Mouse (Mus musculus): Measurements from ENCODE around the gene Agtpbp1. TPM values are rescaled to one million over a fixed set of nuclear protein-coding genes. Genes with fewer than 3 reads are reported as not detected.

Agtpbp1 gene
- total and polyA plus RNA-seq, 3 experiments, result 6.1 to 118 (median 73.3) TPM

GRCm38 (mm10) chr13:59453582-59453981 is 131.4 kb downstream of the Agtpbp1 start:
- DNase-seq (ENCODE audit: low spot score) (no peak), ATAC-seq (ENCODE audit: extremely low read depth, insufficient number of reproducible peaks, low FRiP score, poor library complexity, severe bottlenecking) (no peak)
- Histone ChIP-seq H3K36me3 (replicated peaks) (peaks cover 95% of the 10 kb centered on the region), H3K9me3 (replicated peaks) (no peaks in the 10 kb centered on the region), H3K27me3 (ENCODE audit: insufficient read depth, low read length) (no peaks in the 10 kb centered on the region), H3K4me3 (ENCODE audit: low read depth, low read length) (no peak overlapping the region), H3K4me1 (ENCODE audit: insufficient read depth, low read depth, low read length) (no peaks in the 10 kb centered on the region)
- TF ChIP-seq GATA2 (IDR thresholded peaks at IDR 0.05; ENCODE audit: borderline replicate concordance, low read depth, low read length) (no peak), TAL1 (conservative IDR thresholded peaks at IDR 0.05; ENCODE audit: low read depth, low read length) (no peak), CTCF (IDR thresholded peaks at IDR 0.05; ENCODE audit: low read depth, low read length) (no peak), POLR2AphosphoS5 (IDR thresholded peaks at IDR 0.05; ENCODE audit: insufficient replicate concordance, low read depth, low read length) (no peak)

DNA sequence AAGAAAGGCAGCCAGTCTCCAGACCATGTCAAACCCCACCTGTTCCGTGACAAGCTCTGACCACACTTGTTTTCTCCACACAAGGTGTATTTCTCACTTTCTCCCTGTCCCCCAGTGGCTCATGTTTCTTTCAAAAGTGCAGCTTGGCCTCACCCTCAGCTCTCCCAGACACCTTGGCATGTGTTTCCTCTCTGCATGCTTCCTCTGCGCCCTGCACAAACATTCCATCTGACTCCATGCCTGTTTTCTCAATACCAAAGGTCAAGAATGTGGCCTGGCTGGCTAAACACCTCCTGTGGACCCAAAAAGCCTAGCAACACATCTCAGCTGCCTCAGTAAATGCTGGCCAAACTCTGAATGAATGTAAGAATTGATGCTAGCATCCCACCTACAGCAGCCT is 132.0 kb downstream of the Agtpbp1 start:
- no peaks in the 10 kb centered on the region for H3K9me3 ChIP-seq (replicated peaks)
- ATAC-seq (ENCODE audit: extremely low read depth, insufficient number of reproducible peaks, low FRiP score, poor library complexity, severe bottlenecking), result no peak

GRCm38 (mm10) chr13:59450840-59451239 is 134.2 kb downstream of the Agtpbp1 start:
- H3K4me1 ChIP-seq (ENCODE audit: insufficient read depth, low read depth, low read length), result no peaks in the 10 kb centered on the region
- no peak for ATAC-seq (ENCODE audit: extremely low read depth, insufficient number of reproducible peaks, low FRiP score, poor library complexity, severe bottlenecking)
- no peak for TF ChIP-seq POLR2AphosphoS5 (IDR thresholded peaks at IDR 0.05; ENCODE audit: insufficient replicate concordance, low read depth, low read length)
- no peak for TF ChIP-seq GATA2 (IDR thresholded peaks at IDR 0.05; ENCODE audit: borderline replicate concordance, low read depth, low read length)
- no peak for TF ChIP-seq GATA1 (IDR thresholded peaks at IDR 0.05; ENCODE audit: borderline replicate concordance, low read length)
- peaks cover 90% of the 10 kb centered on the region for H3K36me3 ChIP-seq (replicated peaks)
- DNase-seq (ENCODE audit: low spot score), result no peak
- no peaks in the 10 kb centered on the region for H3K9me3 ChIP-seq (replicated peaks)
- H3K4me3 ChIP-seq (ENCODE audit: low read depth, low read length), result no peak overlapping the region
- no peaks in the 10 kb centered on the region for H3K27me3 ChIP-seq (ENCODE audit: insufficient read depth, low read length)

More for the DNA sequence above, 132.0 kb downstream of the Agtpbp1 start:
- no peak for DNase-seq (ENCODE audit: low spot score)
- no peak overlapping the region for H3K4me3 ChIP-seq (ENCODE audit: low read depth, low read length)
- no peaks in the 10 kb centered on the region for H3K27me3 ChIP-seq (ENCODE audit: insufficient read depth, low read length)
- TF ChIP-seq POLR2AphosphoS5 (IDR thresholded peaks at IDR 0.05; ENCODE audit: insufficient replicate concordance, low read depth, low read length) (no peak), GATA1 (IDR thresholded peaks at IDR 0.05; ENCODE audit: borderline replicate concordance, low read length) (no peak)
- H3K36me3 ChIP-seq (replicated peaks), result peaks cover 95% of the 10 kb centered on the region
- H3K4me1 ChIP-seq (ENCODE audit: insufficient read depth, low read depth, low read length), result no peaks in the 10 kb centered on the region

- H3K36me3 ChIP-seq (replicated peaks), result peaks cover 66% of the 10 kb centered on the region
- DNase-seq (ENCODE audit: low spot score) (no peak), ATAC-seq (ENCODE audit: extremely low read depth, insufficient number of reproducible peaks, low FRiP score, poor library complexity, severe bottlenecking) (no peak)
- H3K27me3 ChIP-seq (ENCODE audit: insufficient read depth, low read length), result no peaks in the 10 kb centered on the region
- H3K9me3 ChIP-seq (replicated peaks), result no peaks in the 10 kb centered on the region
- no peaks in the 10 kb centered on the region for H3K4me1 ChIP-seq (ENCODE audit: insufficient read depth, low read depth, low read length)
- TF ChIP-seq POLR2AphosphoS5 (IDR thresholded peaks at IDR 0.05; ENCODE audit: insufficient replicate concordance, low read depth, low read length) (no peak), GATA2 (IDR thresholded peaks at IDR 0.05; ENCODE audit: borderline replicate concordance, low read depth, low read length) (no peak), GATA1 (IDR thresholded peaks at IDR 0.05; ENCODE audit: borderline replicate concordance, low read length) (no peak), TAL1 (conservative IDR thresholded peaks at IDR 0.05; ENCODE audit: low read depth, low read length) (no peak), CTCF (IDR thresholded peaks at IDR 0.05; ENCODE audit: low read depth, low read length) (no peak)
- no peak overlapping the region for H3K4me3 ChIP-seq (ENCODE audit: low read depth, low read length)
Observed at GRCm38 (mm10) chr13:59447130-59447529, 137.9 kb downstream of the Agtpbp1 start.

GRCm38 (mm10) chr13:59445179-59445578 is 139.8 kb downstream of the Agtpbp1 start:
- DNase-seq (ENCODE audit: low spot score) (no peak), ATAC-seq (ENCODE audit: extremely low read depth, insufficient number of reproducible peaks, low FRiP score, poor library complexity, severe bottlenecking) (no peak)
- Histone ChIP-seq H3K36me3 (replicated peaks) (peaks cover 47% of the 10 kb centered on the region), H3K4me1 (ENCODE audit: insufficient read depth, low read depth, low read length) (no peaks in the 10 kb centered on the region), H3K27me3 (ENCODE audit: insufficient read depth, low read length) (no peaks in the 10 kb centered on the region), H3K9me3 (replicated peaks) (no peaks in the 10 kb centered on the region), H3K4me3 (ENCODE audit: low read depth, low read length) (no peak overlapping the region)
- TF ChIP-seq CTCF (IDR thresholded peaks at IDR 0.05; ENCODE audit: low read depth, low read length) (no peak), TAL1 (conservative IDR thresholded peaks at IDR 0.05; ENCODE audit: low read depth, low read length) (no peak)

- no peaks in the 10 kb centered on the region for H3K4me1 ChIP-seq (ENCODE audit: insufficient read depth, low read depth, low read length)
- DNase-seq (ENCODE audit: low spot score) (no peak), ATAC-seq (ENCODE audit: extremely low read depth, insufficient number of reproducible peaks, low FRiP score, poor library complexity, severe bottlenecking) (no peak)
- H3K36me3 ChIP-seq (replicated peaks), result peaks cover 42% of the 10 kb centered on the region
- H3K4me3 ChIP-seq (ENCODE audit: low read depth, low read length), result no peak overlapping the region
- H3K27me3 ChIP-seq (ENCODE audit: insufficient read depth, low read length), result no peaks in the 10 kb centered on the region
- no peak for TF ChIP-seq CTCF (IDR thresholded peaks at IDR 0.05; ENCODE audit: low read depth, low read length)
- no peak for TF ChIP-seq POLR2AphosphoS5 (IDR thresholded peaks at IDR 0.05; ENCODE audit: insufficient replicate concordance, low read depth, low read length)
- no peak for TF ChIP-seq GATA2 (IDR thresholded peaks at IDR 0.05; ENCODE audit: borderline replicate concordance, low read depth, low read length)
- no peak for TF ChIP-seq GATA1 (IDR thresholded peaks at IDR 0.05; ENCODE audit: borderline replicate concordance, low read length)
- TF ChIP-seq TAL1 (conservative IDR thresholded peaks at IDR 0.05; ENCODE audit: low read depth, low read length), result no peak
- no peaks in the 10 kb centered on the region for H3K9me3 ChIP-seq (replicated peaks)
Observed at GRCm38 (mm10) chr13:59444371-59444770, 140.7 kb downstream of the Agtpbp1 start.

GRCm38 (mm10) chr13:59439683-59440082 is 145.3 kb downstream of the Agtpbp1 start:
- Histone ChIP-seq H3K4me1 (ENCODE audit: insufficient read depth, low read depth, low read length) (no peaks in the 10 kb centered on the region), H3K9me3 (replicated peaks) (no peaks in the 10 kb centered on the region), H3K36me3 (replicated peaks) (peaks cover 7% of the 10 kb centered on the region), H3K4me3 (ENCODE audit: low read depth, low read length) (no peak overlapping the region), H3K27me3 (ENCODE audit: insufficient read depth, low read length) (peaks cover 5% of the 10 kb centered on the region; the same call in 1 of the 2 replicates)
- DNase-seq (ENCODE audit: low spot score) (no peak), ATAC-seq (ENCODE audit: extremely low read depth, insufficient number of reproducible peaks, low FRiP score, poor library complexity, severe bottlenecking) (no peak)
- no peak for TF ChIP-seq GATA2 (IDR thresholded peaks at IDR 0.05; ENCODE audit: borderline replicate concordance, low read depth, low read length)
- TF ChIP-seq TAL1 (conservative IDR thresholded peaks at IDR 0.05; ENCODE audit: low read depth, low read length), result no peak
- TF ChIP-seq CTCF (IDR thresholded peaks at IDR 0.05; ENCODE audit: low read depth, low read length), result no peak
- TF ChIP-seq POLR2AphosphoS5 (IDR thresholded peaks at IDR 0.05; ENCODE audit: insufficient replicate concordance, low read depth, low read length), result no peak
- TF ChIP-seq GATA1 (IDR thresholded peaks at IDR 0.05; ENCODE audit: borderline replicate concordance, low read length), result no peak

All from G1E (cell line).